Mouse (Mus musculus): Measurements from ENCODE around the gene Wipi1.

The Wipi1 gene

DNA sequence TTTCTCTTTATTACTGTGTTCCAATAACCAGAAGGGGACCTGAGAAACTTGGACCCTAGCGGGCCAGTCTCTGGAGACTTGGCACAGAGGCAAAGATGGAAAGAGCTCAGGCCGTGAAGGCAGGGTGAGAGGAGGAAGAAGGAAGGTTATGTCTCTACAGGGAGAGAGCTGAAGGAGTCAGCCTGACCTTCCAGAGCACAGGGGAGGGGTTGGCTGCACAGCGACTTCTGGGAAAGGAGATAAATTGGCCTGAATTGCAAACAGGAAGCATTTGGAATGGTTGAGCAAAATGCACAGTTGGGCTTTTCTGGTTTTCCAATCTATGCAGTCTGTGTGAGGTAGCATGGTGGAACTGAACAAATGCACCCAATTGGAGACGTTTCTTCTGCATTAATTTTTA is 5.0 kb upstream of the Wipi1 start:
- no peak for DNase-seq

DNA sequence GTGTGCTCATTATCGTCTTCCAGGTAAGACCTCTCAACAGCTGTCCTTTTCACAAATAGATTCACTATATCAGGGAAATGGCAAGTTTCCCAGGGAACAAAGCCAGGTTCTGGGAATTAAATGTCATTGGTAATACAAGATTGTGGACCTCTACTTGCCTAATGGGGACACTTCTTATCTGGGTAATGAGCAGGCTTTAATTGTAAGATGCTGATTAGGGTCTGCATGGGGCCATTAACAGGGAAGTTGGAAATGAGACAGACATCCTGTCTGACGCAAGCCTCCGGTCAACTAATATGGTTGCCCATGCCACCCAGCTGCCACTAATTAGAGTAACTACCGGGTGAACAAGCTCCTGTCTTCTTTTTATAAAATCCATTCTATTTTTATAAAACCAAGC is 4.6 kb upstream of the Wipi1 start:
- DNase-seq = no peak

DNA sequence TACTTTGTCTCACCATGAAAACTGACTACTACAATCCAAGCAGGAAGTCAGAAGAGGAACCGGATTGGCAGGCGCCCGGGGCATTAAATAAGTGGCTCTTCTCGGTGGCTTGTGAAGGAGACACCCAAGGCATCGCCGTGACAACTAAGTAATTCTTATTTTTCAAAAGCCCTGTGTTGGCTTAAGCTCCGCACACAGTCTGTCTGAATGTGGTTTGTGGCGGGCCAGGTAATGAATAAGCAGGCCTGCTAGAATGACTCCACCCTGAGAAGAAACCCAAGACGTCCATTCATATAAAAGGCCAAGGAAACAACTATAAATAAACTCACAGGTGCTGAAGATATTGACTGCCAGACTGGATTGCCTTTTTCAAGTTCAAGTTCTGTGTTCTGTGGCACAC is 3.5 kb upstream of the Wipi1 start:
- no peak for DNase-seq

DNA sequence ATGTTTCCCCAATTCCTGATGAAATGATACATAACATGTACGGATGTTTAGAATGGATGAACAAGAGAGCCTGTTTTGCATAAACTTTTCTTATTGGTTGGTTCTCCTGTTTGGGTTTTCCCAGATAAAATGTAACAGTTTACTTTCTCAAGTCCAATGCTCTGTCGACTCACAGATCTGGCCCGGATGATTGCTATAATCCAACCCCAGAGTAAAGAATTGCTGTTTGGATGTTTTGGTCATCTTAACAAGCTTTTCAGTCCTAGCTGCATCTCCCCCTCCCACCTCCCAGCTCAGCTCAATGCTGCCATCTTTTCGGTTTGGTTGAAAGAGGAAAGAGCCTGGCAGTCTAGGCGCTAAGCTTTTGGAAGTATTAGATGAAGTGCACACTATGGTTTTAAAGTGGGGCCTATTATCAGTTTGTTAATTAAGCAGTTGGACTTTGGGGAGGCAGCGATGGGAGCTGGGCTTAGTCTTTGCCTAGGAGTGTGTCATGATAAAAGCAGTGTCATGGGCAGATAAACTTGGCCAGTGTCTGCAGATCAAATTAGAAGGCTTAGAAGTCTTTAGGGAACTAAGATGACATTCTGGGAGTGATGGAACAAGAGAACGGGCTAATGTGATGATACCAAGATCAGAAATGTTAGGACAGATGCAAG is 1.2 kb upstream of the Wipi1 start:
- DNase-seq = no peak

DNA sequence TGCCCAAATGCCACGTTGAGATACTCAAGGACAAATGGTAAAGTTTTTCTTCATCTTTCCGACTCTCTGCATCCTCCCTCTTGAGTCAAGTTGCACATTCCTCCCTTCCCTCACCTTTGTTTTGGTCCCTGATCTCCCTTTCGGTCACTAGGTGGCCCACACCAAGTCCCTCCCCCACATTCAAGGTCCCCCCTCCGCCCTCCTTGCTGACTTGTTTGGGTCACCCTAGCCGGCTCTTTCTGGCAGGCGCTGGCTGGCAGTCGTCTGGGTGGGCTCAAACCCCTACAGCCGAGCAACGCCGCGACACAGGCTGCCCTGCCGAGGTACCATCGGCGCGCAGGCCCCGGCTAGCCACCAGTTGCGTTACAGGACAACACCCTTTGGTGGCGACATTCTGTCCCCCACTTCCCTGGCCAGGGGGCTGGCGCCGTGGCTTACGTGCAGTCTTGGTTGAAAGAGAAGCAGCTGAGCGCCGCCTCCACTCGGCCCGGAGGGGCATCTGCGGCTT is 918 bp downstream of the Wipi1 start:
- DNase-seq = no peak

GRCm38 (mm10) chr11:109610046-109610794 is 1.5 kb downstream of the Wipi1 start:
- DNase-seq = no peak

DNA sequence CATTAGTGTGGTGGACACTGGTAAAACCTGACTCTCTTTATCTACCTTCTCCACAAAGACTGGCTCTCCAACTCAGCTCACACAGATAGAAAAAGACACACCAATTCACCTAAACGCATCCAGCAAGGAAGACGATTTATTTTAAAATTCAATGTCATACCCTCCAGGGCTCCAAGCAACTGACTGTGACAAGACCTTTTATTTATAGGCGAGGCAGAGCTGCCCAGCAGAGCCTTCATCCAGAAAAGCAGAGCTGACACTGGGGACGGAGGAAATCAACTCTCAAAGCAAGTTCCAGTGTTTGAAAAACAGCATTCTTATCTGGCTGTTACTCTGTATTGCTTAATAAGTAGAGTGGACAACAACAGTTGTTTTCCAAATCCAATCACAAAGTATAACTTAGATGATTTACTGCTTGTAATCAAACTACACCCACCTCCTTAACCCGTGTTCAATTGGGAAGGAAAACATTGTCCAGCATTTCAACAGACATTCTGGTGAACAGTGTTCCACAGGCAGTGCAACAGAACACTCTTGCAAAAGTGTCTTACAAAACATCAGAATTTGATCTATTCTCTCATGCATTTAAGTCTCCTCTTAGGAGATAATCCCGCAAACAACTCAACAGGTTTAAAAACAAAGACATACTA is 2.7 kb downstream of the Wipi1 start:
- no peak for DNase-seq

DNA sequence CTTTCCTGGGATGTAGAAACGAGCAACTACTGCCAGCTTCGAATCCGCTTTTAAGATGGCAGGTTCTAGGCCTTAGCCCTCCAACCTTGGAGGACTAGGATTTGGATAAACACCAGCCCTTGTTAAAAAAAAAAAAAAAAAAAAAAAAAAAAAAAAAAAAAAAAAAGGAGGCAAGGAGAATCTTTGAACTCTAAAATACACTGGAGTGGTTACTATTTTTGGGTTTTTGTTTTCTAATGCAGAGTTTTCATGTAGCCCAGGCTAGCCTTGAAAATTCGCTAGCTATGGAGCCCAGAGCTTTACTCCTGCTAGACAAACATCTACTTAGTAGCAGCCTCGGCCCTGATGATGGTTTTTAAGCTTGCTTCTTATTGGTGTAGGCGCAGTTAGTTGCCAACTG is 4.2 kb downstream of the Wipi1 start:
- DNase-seq = no peak

DNA sequence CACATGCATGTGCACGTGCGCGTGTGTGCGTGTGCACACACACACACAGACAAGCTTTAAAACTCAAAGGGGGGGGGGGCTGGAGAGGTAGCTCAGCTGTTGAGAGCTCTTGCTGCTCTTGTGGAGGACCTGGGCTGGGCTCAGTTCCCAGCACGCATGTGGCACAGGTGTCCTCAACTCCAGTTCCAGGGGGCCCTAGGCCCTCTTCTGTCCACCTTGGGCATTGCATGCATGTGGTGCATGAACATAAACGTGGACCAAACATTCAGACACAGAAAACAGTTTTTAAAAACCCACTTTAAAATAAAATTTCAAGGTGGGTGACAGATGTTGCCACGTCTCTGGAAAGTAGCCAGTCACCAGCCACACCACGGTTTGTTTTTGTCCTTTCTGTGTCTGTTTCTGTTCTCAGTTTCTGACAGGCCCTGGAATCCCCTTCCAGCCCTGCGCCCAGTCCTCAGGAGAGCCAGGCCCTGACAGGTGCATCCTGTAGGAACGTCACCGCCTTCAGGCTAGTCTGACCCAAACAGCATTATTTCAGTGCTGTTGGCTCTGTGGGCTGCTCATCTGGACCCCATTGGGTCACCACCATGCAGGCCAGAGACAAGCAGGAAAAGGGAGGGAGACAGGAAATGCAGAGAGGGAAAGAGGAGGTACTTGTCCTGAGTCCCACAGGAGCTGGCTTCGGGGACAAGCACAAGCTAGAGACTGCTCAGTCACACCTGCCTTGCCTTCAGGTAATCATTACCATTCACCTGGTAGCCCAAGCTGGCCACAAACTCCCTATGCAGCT is 12.8 kb downstream of the Wipi1 start:
- no peak for DNase-seq

DNA sequence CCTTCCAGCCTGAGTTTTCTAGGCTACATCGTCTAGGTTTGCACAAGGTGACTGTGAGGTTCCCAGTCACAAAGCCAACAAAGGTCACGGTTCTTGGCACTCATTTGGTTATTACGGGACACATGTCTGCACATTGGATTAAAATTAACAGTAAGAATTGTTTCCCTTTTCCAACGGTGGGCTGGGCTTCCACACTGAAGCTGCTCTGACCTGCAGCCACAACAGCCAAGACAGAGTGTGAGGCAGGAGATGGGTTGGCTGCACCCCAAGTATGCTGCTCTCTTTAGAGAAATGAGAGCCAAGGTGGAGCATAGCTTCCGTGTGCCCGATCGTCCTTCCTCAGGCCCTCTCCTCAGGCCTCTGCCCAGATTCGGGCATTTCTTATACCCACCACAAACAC is 17.0 kb downstream of the Wipi1 start:
- no peak for DNase-seq

GRCm38 (mm10) chr11:109593200-109593981 is 18.4 kb downstream of the Wipi1 start:
- no peak for DNase-seq

DNA sequence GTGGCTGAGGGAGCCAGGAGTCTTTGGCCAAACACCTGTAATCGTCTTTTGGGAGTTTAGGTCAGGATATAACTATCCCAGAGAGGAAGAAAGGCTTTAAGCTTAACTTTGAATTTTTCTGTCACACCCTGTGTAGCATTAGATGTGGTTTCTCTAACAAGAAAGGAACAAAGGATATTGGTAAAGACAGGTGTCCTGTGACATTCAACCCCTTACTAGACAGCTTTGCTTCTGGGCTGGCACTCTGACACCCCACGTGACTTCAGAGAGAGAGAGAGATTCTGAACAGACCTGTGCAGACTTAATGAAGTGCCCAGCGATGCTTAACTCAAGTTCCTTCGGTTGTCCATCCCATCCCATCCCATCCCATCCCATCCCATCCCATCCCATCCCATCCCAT is 20.3 kb downstream of the Wipi1 start:
- DNase-seq = no peak

DNA sequence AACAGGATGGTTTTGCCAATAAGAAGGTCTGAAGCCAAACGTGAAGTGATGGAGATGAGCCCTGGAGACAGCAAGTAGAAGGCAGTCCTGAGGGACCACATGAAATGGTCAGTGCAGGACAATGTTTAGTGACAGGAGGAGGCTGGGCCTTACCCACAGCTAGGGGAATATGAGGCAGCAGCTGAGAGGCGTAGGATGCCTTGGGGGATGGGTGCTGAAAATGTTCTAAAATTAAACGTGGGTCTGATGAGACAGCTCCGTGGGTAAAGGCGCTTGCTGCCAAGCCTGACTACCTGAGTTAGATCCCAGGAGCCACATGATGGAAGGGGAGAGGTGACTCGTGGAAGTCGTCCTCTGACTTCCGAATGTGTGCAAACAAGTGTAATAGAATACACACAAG is 21.8 kb downstream of the Wipi1 start:
- peak; percentile 41 for DNase-seq

DNA sequence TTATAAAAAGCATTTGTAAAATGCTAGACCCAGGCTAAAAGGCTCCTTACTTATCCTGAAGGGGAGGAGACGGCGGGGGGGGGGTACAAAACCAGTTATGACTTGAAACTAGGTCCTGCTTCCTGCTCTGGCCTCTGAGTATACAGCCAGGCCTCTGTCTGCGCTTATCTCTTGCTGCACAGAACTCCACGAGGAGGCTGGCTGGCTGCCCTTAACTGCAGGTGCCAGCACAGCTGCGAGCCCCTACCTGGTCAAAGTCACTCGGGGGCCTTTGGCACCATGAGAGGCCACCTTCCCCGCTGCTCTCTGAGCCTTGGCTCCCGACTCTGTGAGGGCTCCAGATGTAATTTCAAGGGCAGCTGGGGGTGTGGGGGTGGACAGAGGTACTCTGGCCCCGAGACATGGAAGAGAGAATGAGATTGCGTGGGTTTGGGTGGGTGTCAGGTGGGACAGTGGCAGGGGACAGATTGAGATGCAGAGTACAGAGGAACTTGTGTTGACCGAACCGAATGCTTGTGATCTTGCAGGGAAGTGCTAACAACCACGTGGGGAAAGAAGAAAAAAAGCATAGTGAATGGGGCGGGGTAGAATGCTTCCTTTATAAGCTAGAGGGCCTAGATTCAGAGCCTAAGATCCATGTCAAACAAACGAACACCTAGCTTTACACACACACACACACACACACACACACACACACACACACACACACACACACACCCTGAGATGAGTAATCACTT is 24.0 kb downstream of the Wipi1 start:
- DNase-seq = no peak

DNA sequence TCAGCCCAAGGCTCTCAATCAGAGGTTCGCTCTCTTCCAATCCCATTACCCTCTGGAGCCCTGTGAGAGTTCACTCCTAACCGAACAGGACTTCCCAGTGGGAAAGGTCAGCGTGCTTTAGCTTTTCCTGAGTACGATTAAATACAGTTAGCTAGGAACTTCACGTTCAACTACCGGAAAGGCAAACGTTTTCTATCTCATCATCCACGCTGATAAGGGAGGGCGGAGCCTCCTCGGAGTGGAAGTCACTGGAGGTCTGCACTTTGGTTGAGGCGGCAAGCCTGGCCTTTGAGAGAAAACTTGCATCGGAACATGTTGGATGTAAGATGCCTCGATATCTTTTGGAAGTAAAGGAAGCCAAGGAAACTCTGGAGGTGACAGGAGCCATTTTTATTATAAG is 24.7 kb downstream of the Wipi1 start:
- no peak for DNase-seq

GRCm38 (mm10) chr11:109586424-109586823 is 25.3 kb downstream of the Wipi1 start:
- DNase-seq = no peak

DNA sequence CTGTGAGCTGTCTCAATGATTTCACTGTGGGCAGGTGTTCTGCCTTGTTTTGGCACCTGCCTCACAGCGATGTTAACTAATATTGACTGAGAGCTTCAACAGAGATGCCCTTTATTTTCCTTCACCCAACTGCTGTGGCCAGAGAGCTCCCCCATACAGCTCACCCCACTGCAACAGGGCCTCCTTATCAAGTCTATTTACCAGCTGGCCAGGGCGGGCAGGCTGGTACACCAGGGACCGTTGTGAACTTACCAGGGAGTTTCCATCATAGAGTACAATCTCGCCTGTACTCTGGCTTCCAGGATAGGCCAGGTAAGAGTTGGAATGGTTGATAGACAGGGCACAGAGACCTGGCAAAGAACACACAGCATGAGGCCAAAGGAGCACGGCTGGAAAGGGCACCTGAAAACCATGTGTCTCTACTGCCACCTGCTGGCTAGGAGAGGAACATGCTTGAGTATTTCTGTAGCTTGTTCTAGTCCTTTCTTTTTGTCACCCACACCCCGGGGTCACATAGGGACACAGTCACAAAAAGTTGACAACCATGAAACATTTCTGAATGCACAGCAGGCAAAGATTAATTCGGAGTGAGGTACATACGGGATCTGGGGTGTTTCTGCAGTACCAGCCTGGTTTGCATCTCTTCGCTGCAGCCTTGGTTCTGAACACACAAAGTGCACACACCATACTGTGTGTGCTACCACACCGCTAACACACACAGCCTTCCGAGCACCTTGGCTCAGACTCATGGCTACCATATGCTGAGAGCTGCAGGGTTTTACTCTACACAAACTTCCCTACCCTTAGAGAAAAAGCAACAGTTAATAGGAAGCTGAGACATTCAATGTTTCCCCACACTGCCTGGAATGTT is 26.7 kb downstream of the Wipi1 start:
- peak; percentile 68 for DNase-seq

DNA sequence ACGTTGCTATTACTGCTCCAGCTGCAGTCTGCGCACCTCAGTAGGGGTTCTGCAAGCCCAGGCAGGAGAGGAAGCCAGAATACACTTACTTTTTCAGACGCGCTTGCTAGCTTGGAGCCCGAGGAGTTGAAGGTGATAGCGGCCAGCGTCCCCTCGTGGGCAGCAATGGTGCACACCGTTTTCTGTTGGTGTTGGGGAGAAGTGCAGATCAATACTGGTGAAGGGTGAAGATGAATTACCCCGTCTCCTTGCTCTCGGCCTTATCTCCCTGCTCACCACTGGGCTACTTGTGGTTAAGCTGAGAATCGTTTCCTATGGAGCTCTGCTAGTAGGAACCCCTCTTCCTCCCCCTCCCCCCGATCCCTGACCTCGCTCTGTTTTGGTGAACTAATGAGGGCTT is 27.8 kb downstream of the Wipi1 start:
- no peak for DNase-seq

DNA sequence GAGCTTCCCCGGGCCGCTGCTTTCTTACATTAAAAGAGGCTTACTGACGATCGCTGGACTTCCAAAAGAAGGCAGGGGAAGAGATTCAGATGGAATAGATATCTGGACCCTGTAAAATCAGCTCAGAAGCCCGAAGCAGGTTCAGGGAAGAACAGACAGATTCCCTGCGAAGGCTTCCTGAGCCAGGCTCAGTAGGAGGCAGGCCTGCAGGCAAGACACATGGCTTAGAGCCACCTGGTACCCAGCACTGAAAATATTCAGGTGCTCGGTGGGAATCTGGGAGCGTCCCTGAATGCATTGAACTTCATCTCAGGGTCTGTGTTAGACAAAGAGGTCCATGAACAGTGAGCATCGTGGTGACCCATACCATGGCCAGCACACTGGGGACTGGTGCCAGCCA is 31.8 kb downstream of the Wipi1 start:
- no peak for DNase-seq

DNA sequence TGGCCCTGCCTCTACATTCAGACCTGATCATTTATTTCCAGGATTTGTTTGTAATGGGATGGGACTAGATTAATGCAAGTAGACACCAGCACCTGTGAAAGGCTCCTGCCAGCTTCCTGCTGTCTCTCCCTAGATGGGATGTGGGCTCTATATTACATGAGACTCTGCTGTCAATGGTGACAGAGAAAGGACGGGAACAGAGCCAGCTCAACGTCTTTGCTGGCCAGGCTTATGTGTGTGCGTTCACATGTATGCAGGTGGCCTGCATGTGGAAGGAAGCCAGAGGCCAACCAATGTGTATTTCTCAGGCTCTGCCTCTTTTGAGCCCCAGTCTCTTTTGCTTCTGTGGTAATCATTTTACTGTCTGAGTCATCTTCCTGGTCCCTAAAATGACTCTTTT is 33.2 kb downstream of the Wipi1 start:
- no peak for DNase-seq

- DNase-seq = no peak
These were observed 35.9 kb downstream of the Wipi1 start for GRCm38 (mm10) chr11:109575832-109576231.

All from right cerebral cortex, adult 18-20 months (tissue).